Mouse (Mus musculus) ES-E14 (cell line): ENCODE results near the gene Aco2. TPM values are rescaled to one million over a fixed set of nuclear protein-coding genes. Genes with fewer than 3 reads are reported as not detected.

Source experiments
- DNase-seq: peaks from one replicate; pipeline ENCODE4 v3.0.0-alpha.2; 2013; ENCODE audit warnings: low read depth, low spot score
- H3K27ac ChIP-seq: 2 replicates; pipeline ENCODE4 v1.5.1; 2012; ENCODE audit warnings: low read depth, mild to moderate bottlenecking, low read length, moderate library complexity, mixed read lengths; ENCODE audit not compliant: poor library complexity, insufficient read depth, severe bottlenecking
- H3K36me3 ChIP-seq: 2 replicates; pipeline ENCODE4 v1.6.1; 2012; ENCODE audit warnings: mild to moderate bottlenecking, low read length, moderate library complexity, mixed read lengths; ENCODE audit not compliant: control insufficient read depth, poor library complexity, insufficient read depth, severe bottlenecking
- H3K4me1 ChIP-seq, 2 experiments: fragments of 150-350 bp in 1 of 2; sonication (generic) in 1 of 2; 2 replicates each; pipeline ENCODE4 v1.6.1; 2012; ENCODE audit warnings: low read length in 2 of 2, mild to moderate bottlenecking in 1 of 2, mixed read lengths in 1 of 2; ENCODE audit not compliant: control insufficient read depth in 2 of 2, insufficient read depth in 2 of 2, poor library complexity in 1 of 2
- H3K4me3 ChIP-seq, 2 experiments: fragments of 150-350 bp in 1 of 2; sonication (generic) in 1 of 2; 2 replicates each; pipeline ENCODE4 v1.5.1; 2012; ENCODE audit warnings: low read length in 2 of 2, low read depth in 1 of 2, mild to moderate bottlenecking in 1 of 2, mixed read lengths in 1 of 2; ENCODE audit not compliant: insufficient read depth in 1 of 2, poor library complexity in 1 of 2, severe bottlenecking in 1 of 2
- H3K9ac ChIP-seq: 2 replicates; pipeline ENCODE4 v1.6.1; 2012; ENCODE audit warnings: low read depth, mild to moderate bottlenecking, low read length, mixed read lengths; ENCODE audit not compliant: poor library complexity, insufficient read depth, severe bottlenecking
- H3K9me3 ChIP-seq: fragments of 150-350 bp; sonication (generic); 2 replicates; pipeline ENCODE4 v1.6.1; 2012; ENCODE audit warnings: low read depth, mild to moderate bottlenecking, low read length; ENCODE audit not compliant: control insufficient read depth, insufficient read depth
- CHD2 ChIP-seq: IDR thresholded peaks from 2 replicates; pipeline ENCODE4 v1.6.1; 2014; ENCODE audit warnings: mild to moderate bottlenecking, low read depth, low read length, inconsistent platforms
- HCFC1 ChIP-seq: IDR thresholded peaks from 2 replicates; pipeline ENCODE4 v1.6.1; 2012; ENCODE audit warnings: low read length, inconsistent platforms, borderline replicate concordance; ENCODE audit not compliant: insufficient read depth
- MAFK ChIP-seq: IDR thresholded peaks from 2 replicates; pipeline ENCODE4 v1.6.1; 2014; ENCODE audit warnings: mild to moderate bottlenecking, low read depth, low read length, inconsistent platforms; ENCODE audit not compliant: insufficient read depth
- ZC3H11A ChIP-seq: IDR thresholded peaks from 2 replicates; pipeline ENCODE4 v1.6.1; 2012; ENCODE audit warnings: low read depth, mild to moderate bottlenecking, inconsistent platforms, low read length, borderline replicate concordance
- ZNF384 ChIP-seq: IDR thresholded peaks from 2 replicates; pipeline ENCODE4 v1.6.1; 2012; ENCODE audit warnings: low read depth, low read length, inconsistent platforms
- in situ Hi-C, 2 experiments: fragments of 600-800 bp; cut with MboI; formaldehyde crosslinking; loops; one replicate each; pipeline ENCODE4 v1.15.1; 2025; ENCODE audit warnings: low sequenced_read_pairs in 2 of 2, inconsistent platforms in 1 of 2; ENCODE audit not compliant: unreplicated experiment in 2 of 2
- total RNA-seq: library from RNA; depleted of rRNA; stranded (reverse); fragments of 300-350 nt; gene quantifications from 2 replicates; pipeline ENCODE4 v1.2.3, GENCODE M21; 2012

The Aco2 gene
- total RNA-seq, 1 experiment: 444 TPM

- Histone ChIP-seq H3K36me3 (no peaks in the 10 kb centered on the region), H3K27ac (no peak overlapping the region), H3K9me3 (no peaks in the 10 kb centered on the region), H3K4me1 (peaks cover 0 to 11% of the 10 kb centered on the region in 2 experiments; a peak in 3 of 4 replicates), H3K9ac (no peak overlapping the region), H3K4me3 (no peak overlapping the region)
- in situ Hi-C loops: no loop called here
- no peak for TF ChIP-seq MAFK
- no peak for TF ChIP-seq CHD2
- no peak for TF ChIP-seq HCFC1
- no peak for TF ChIP-seq ZNF384
- TF ChIP-seq ZC3H11A: no peak
- no peak for DNase-seq
These were observed 29.8 kb upstream of the Aco2 start for GRCm38 (mm10) chr15:81842275-81842674.

DNA sequence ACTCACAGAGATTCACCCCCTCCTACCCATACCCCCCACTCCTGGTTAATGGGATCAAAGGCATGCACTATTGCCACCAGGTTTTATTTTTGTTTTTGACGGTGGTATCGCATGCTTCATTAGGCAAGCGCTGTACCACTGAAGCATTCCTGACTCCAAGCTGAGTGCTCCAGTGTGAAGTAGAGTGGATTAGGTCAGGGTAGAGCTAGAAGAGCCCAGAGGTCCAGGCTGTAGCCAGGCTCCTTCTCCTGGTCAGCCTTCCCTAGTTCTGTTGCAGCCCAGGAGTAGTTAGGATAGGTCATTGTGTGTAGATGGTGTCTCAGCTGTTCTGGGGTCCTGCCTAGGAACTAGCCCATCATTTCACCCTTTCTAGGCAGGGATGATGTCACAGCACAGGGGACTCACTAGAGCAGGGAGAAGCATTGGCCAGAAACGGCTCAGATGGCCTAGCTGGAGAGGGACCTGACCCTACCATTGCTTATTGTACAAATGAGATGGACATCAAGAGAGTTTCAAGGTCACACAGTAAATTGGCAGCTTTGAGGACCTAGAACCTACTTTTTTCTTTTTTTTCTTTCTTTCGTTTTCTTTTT is 27.0 kb upstream of the Aco2 start:
- H3K4me3 ChIP-seq: no peak overlapping the region
- TF ChIP-seq HCFC1 (no peak), MAFK (no peak), ZC3H11A (no peak), CHD2 (no peak), ZNF384 (no peak)
- H3K4me1 ChIP-seq: peaks cover 0 to 12% of the 10 kb centered on the region in 2 experiments; a peak in 3 of 4 replicates
- in situ Hi-C loops: no loop called here
- no peak overlapping the region for H3K9ac ChIP-seq
- H3K9me3 ChIP-seq: no peaks in the 10 kb centered on the region
- DNase-seq: no peak
- peaks cover 7% of the 10 kb centered on the region; the same call in 1 of the 2 replicates for H3K36me3 ChIP-seq
- no peak overlapping the region for H3K27ac ChIP-seq

DNA sequence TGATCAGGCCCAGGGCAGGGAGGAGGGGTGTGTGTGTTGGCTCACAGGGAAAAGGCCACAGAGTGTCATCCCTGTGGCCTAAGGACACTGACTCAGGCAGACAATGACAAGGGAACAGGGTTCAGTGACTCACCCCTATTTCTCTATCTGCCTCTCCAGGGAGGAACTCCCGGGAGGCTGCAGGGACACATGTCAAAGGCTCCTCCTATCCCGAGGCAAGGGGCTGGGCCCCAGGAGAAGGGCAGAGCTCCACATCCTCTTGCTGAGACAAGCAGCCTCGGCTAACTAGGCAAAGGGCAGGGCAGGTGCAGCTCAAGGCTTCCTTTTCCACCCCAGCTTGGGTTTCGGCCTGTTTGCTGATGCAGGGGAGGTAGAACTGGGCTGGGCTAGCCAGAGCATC is 26.4 kb upstream of the Aco2 start:
- H3K4me3 ChIP-seq: no peak overlapping the region
- no peak for DNase-seq
- peaks cover 0 to 14% of the 10 kb centered on the region in 2 experiments; a peak in 3 of 4 replicates for H3K4me1 ChIP-seq
- H3K27ac ChIP-seq: no peak overlapping the region
- H3K9ac ChIP-seq: no peak overlapping the region
- in situ Hi-C loops: no loop called here
- TF ChIP-seq CHD2 (no peak), MAFK (no peak), ZC3H11A (no peak), ZNF384 (no peak), HCFC1 (no peak)
- peaks cover 9% of the 10 kb centered on the region; the same call in 1 of the 2 replicates for H3K36me3 ChIP-seq
- H3K9me3 ChIP-seq: no peaks in the 10 kb centered on the region

DNA sequence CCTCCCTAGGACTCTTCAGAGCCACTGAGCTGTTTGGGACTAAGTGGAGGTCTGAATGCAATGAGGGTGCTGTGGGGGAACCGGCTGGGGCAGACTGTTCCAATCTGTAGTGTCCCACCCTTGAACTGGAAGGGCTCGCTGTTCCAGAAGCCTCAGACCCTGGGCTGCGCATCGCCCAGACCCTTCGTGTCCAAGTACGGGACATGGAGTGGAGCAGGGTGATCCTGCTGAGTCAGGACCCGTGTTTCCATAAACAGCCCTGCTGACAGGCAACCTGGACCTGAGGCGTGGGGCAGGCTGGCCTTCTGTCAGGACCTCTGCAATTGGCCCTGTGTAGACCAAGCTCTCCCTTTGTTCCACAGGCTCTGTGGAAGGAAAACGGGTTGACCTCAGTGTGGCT is 25.4 kb upstream of the Aco2 start:
- no peak for DNase-seq
- Histone ChIP-seq H3K9me3 (no peaks in the 10 kb centered on the region), H3K9ac (no peak overlapping the region), H3K4me3 (no peak overlapping the region), H3K36me3 (peaks cover 11% of the 10 kb centered on the region; the same call in 1 of the 2 replicates), H3K27ac (no peak overlapping the region), H3K4me1 (peaks cover 0 to 20% of the 10 kb centered on the region in 2 experiments; a peak in 3 of 4 replicates)
- TF ChIP-seq HCFC1 (no peak), MAFK (0 out of 2 replicates have a peak, but pooled peaks have one; percentile 35)
- in situ Hi-C loops: no loop called here

GRCm38 (mm10) chr15:81847161-81847560 is 24.9 kb upstream of the Aco2 start:
- Histone ChIP-seq H3K27ac (no peak overlapping the region), H3K36me3 (peaks cover 11% of the 10 kb centered on the region; the same call in 1 of the 2 replicates), H3K4me1 (peaks cover 0 to 20% of the 10 kb centered on the region in 2 experiments; a peak in 3 of 4 replicates), H3K4me3 (no peak overlapping the region), H3K9ac (no peak overlapping the region), H3K9me3 (no peaks in the 10 kb centered on the region)
- in situ Hi-C loops: no loop called here
- no peak for DNase-seq
- TF ChIP-seq ZNF384 (no peak), HCFC1 (no peak), MAFK (no peak), CHD2 (no peak), ZC3H11A (no peak)
